Mouse (Mus musculus): ENCODE data around the gene Dab2ip.

Dab2ip gene

GRCm38 (mm10) chr2:35580111-35580510 is 22.0 kb downstream of the Dab2ip start:
- no peak for TF ChIP-seq GATA4 (IDR thresholded peaks at IDR 0.05; ENCODE audit: insufficient replicate concordance, low read length)

GRCm38 (mm10) chr2:35581501-35582340 is 23.7 kb downstream of the Dab2ip start:
- no peak for TF ChIP-seq GATA4 (IDR thresholded peaks at IDR 0.05; ENCODE audit: insufficient replicate concordance, low read length)

GRCm38 (mm10) chr2:35582341-35582941 is 24.4 kb downstream of the Dab2ip start:
- TF ChIP-seq GATA4 (IDR thresholded peaks at IDR 0.05; ENCODE audit: insufficient replicate concordance, low read length): no peak

- no peak for TF ChIP-seq GATA4 (IDR thresholded peaks at IDR 0.05; ENCODE audit: insufficient replicate concordance, low read length)
Measured at GRCm38 (mm10) chr2:35583406-35583805, 25.3 kb downstream of the Dab2ip start.

- no peak for TF ChIP-seq GATA4 (IDR thresholded peaks at IDR 0.05; ENCODE audit: insufficient replicate concordance, low read length)
Measured at GRCm38 (mm10) chr2:35584011-35584410, 25.9 kb downstream of the Dab2ip start.

DNA sequence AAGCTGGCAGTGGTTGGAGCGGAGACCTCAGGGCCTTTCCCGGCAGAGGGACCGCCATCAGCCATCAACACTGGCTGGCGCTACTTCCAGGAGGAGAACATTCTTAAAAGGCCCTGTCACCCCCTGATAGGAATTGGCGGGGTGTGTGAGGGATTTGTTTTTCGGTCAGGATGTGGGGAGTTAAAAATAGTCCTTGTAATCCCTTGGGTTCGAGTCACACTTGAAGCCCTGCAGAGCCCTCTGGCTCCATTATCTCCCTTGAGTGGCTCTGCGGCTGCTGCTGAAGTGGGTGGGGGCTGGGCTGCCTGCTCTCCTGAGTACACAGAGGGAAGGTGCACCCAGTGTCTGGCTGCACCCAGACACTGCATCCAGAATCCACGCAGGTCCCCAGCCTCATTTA is 30.3 kb downstream of the Dab2ip start:
- no peak for TF ChIP-seq GATA4 (IDR thresholded peaks at IDR 0.05; ENCODE audit: insufficient replicate concordance, low read length)

DNA sequence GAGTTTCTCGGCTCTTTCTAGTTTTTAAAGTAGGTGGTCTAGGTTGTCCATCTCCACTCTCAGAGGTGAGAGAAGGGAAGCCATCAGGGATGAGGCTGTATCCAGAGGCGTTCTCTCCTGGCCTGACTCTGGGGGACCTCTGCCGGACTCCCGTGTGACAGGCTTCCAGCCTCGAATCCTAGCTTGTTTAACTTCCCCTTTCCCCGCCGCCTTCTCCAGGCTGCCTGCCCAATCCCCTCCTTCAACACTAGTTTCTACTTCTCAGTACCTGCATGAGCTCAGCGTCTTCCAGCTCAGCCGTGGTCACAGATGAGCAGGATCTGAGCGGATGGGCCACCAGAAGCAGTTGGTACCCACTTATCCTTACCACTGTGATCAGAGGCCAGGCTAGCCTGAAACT is 31.3 kb downstream of the Dab2ip start:
- no peak for TF ChIP-seq GATA4 (IDR thresholded peaks at IDR 0.05; ENCODE audit: insufficient replicate concordance, low read length)

GRCm38 (mm10) chr2:35589800-35590199 is 31.7 kb downstream of the Dab2ip start:
- TF ChIP-seq GATA4 (IDR thresholded peaks at IDR 0.05; ENCODE audit: insufficient replicate concordance, low read length): no peak

- TF ChIP-seq GATA4 (IDR thresholded peaks at IDR 0.05; ENCODE audit: insufficient replicate concordance, low read length): no peak
Measured at GRCm38 (mm10) chr2:35591961-35592724, 34.1 kb downstream of the Dab2ip start.

DNA sequence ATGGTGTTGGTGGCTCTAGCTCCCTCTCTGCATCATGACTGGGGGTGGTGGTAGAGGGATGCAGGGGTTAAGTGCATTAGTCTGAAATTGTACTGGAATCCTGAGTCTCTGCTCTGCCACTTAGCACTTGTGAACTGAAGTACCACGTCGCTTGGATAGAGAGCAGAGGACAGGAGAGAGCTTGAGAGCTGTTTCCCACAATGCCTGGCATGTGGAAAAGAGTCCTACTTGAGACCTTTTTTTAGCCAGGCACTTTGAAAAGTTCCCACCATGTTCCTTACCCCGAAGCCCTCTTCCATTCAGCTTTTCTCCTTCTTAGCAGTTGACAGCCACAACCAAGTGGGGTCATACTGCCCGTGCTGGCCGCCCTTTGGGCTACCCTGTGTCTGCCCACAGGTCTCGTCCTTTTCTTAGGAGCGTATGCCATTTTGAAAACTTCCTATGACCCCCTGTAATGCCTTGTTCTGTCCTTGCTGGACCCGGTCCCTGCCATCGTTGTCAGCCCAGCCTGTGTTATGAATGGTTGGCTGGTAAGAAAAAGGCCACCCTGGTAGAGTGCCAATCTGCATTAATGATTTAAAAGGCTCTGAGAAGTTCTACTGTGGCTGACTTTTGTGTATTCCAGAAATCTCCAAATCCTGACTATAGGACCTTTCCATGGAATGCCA is 34.8 kb downstream of the Dab2ip start:
- no peak for TF ChIP-seq GATA4 (IDR thresholded peaks at IDR 0.05; ENCODE audit: insufficient replicate concordance, low read length)

- TF ChIP-seq GATA4 (IDR thresholded peaks at IDR 0.05; ENCODE audit: insufficient replicate concordance, low read length): no peak
Measured at GRCm38 (mm10) chr2:35593889-35594288, 35.8 kb downstream of the Dab2ip start.

DNA sequence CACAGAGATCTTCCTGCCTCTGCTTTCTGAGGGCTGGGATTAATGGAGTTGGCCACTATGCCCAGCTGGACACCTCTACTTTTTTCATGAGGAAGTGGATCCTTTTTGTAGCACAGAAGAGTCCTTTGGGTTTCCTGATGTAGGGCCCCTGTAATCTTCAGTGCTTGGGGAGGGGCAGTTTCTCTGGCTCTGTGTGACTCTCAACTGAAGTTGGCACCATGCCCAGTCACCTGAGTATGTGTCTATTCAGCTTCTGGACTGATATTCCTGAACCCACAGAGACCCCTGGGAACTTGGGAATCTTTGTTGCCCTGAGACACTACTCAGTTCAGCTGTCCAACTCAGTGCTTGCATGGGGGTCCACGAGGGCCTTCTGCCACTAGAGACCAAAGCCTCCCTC is 37.0 kb downstream of the Dab2ip start:
- no peak for TF ChIP-seq GATA4 (IDR thresholded peaks at IDR 0.05; ENCODE audit: insufficient replicate concordance, low read length)

- TF ChIP-seq GATA4 (IDR thresholded peaks at IDR 0.05; ENCODE audit: insufficient replicate concordance, low read length): no peak
Measured at GRCm38 (mm10) chr2:35595718-35596117, 37.7 kb downstream of the Dab2ip start.

DNA sequence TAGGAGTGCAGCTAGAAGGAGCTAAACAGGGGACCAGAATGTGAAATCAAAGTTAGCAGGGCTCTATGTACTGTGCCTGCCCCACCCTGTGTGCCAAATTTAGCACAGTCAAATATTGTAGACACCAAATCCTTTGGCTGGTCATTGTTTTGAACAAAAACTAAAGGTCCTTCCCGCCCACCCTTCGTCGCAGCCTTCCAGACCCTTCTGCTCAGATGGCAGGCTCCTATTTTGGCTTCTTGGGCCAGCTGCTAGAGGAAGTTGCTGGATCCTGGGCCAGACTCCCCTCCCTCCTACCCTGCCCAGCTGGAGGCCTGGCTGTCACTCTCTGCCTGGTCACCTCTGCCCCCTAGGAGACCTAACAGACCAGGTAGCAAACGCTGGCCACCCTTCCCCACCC is 38.7 kb downstream of the Dab2ip start:
- no peak for TF ChIP-seq GATA4 (IDR thresholded peaks at IDR 0.05; ENCODE audit: insufficient replicate concordance, low read length)

DNA sequence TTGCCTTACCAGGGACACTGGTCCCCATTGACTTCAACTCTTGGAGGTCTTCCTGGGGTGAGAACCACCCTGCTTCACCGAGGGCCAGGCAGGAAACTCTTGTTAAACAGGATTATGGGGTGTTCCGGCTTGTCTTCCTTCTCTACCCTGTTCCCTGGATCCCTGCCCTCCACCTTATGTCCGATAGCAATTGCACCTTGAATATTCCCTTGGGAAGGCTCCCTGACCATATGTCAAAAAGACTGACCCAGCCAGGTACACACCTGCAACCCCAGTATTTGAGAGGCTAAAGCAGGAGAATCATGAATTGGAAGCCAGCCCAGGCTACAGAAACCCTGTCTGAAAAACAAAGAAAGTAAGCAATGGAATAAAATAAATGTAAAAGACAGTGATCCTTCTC is 40.8 kb downstream of the Dab2ip start:
- no peak for TF ChIP-seq GATA4 (IDR thresholded peaks at IDR 0.05; ENCODE audit: insufficient replicate concordance, low read length)

Data from liver, adult (tissue).